ENCODE assay signal across 9 mouse cellular contexts in genomic region chr9:32186489-32186888, GRCm38 (mm10).
DNase-seq lines count a peak whose midpoint lies in the region; ATAC-seq and TF ChIP-seq lines count a peak whose summit lies in the region.
"Had no signal": no experiment of that assay in that cellular context is flagged by ENCODE, and none has a peak within 500 bp of the region (broad histone marks: within the 10 kb centered on the region; RNA-seq: fewer than 3 reads in every experiment).

No protein-coding gene starts in this region.

- H3K4me2 ChIP-seq in kidney, postnatal 0 days (ENCODE audit: low read length), result no peak overlapping the region
- no peak overlapping the region for H3K4me2 ChIP-seq in kidney, embryonic 14.5 days (replicated peaks; ENCODE audit: low read depth, low read length)
- H3K4me2 ChIP-seq in liver, postnatal 0 days (ENCODE audit: low read depth, low read length), result no peak overlapping the region
- H3K4me2 ChIP-seq: liver, embryonic 13.5 days had no signal

- peak; percentile 38 for DNase-seq in kidney, postnatal 0 days (ENCODE audit: low spot score)
- DNase-seq in adrenal gland, postnatal 25 days, result peak; percentile 10
- no peak for DNase-seq in liver, postnatal 0 days
- no peak for DNase-seq in c-Kit-positive CD71-positive TER-119-positive erythroid progenitor cells, embryonic 14.5 days (ENCODE audit: low spot score)
- DNase-seq: cerebellum, adult 8-10 months; liver, embryonic 13.5 days had no signal

- no peak for TF ChIP-seq POLR2A in ES-Bruce4 (IDR thresholded peaks at IDR 0.05; ENCODE audit: insufficient read depth, low read length)

- H3K9me3 ChIP-seq in kidney, postnatal 0 days (replicated peaks; ENCODE audit: low read length), result no peaks in the 10 kb centered on the region
- H3K9me3 ChIP-seq in kidney, embryonic 14.5 days (ENCODE audit: control insufficient read depth, low read length), result no peaks in the 10 kb centered on the region
- H3K9me3 ChIP-seq in ES-Bruce4 (replicated peaks; ENCODE audit: control insufficient read depth, insufficient read depth, low read length, poor library complexity, severe bottlenecking), result no peaks in the 10 kb centered on the region
- no peaks in the 10 kb centered on the region for H3K9me3 ChIP-seq in liver, postnatal 0 days (ENCODE audit: low read length)
- H3K9me3 ChIP-seq: liver, embryonic 13.5 days had no signal

- H3K27me3 ChIP-seq in kidney, postnatal 0 days (ENCODE audit: insufficient read depth, low read length), result no peaks in the 10 kb centered on the region
- H3K27me3 ChIP-seq in kidney, embryonic 14.5 days (ENCODE audit: control insufficient read depth, insufficient read depth, low read length), result no peaks in the 10 kb centered on the region
- H3K27me3 ChIP-seq in ES-Bruce4 (ENCODE audit: control insufficient read depth, insufficient read depth, low read length, poor library complexity, severe bottlenecking), result no peaks in the 10 kb centered on the region
- no peaks in the 10 kb centered on the region for H3K27me3 ChIP-seq in liver, postnatal 0 days (ENCODE audit: insufficient read depth, low read length)
- H3K27me3 ChIP-seq: liver, embryonic 13.5 days had no signal

- TF ChIP-seq EP300 in ES-Bruce4 (IDR thresholded peaks at IDR 0.05; ENCODE audit: insufficient read depth, low read depth, low read length), result no peak
- no peak for TF ChIP-seq EP300 in liver, postnatal 0 days (IDR thresholded peaks at IDR 0.05; ENCODE audit: low read depth)

- H3K4me3 ChIP-seq in kidney, postnatal 0 days (replicated peaks; ENCODE audit: low read depth, low read length), result no peak overlapping the region
- no peak overlapping the region for H3K4me3 ChIP-seq in kidney, embryonic 14.5 days (ENCODE audit: low read length)
- H3K4me3 ChIP-seq in ES-Bruce4 (ENCODE audit: low read depth, low read length), result no peak overlapping the region
- no peak overlapping the region for H3K4me3 ChIP-seq in liver, postnatal 0 days (ENCODE audit: low read depth, low read length)
- H3K4me3 ChIP-seq: liver, embryonic 13.5 days had no signal

- no peak for ATAC-seq in kidney, postnatal 0 days (replicated peaks; ENCODE audit: low FRiP score, low read depth)
- no peak for ATAC-seq in kidney, embryonic 14.5 days (ENCODE audit: low FRiP score, low TSS enrichment)
- ATAC-seq in liver, postnatal 0 days, result no peak
- ATAC-seq in activated CD4-positive, CD25-positive, alpha-beta regulatory T cell, adult 4 months, result no peak

- TF ChIP-seq CTCF in kidney, postnatal 0 days (IDR thresholded peaks at IDR 0.05; ENCODE audit: low read depth), result peak; percentile 65
- peak; percentile 67 for TF ChIP-seq CTCF in ES-Bruce4 (IDR thresholded peaks at IDR 0.05; ENCODE audit: low read depth, low read length)
- TF ChIP-seq CTCF in liver, postnatal 0 days (IDR thresholded peaks at IDR 0.05; ENCODE audit: low read depth), result peak; percentile 53

- no peak overlapping the region for H3K27ac ChIP-seq in kidney, postnatal 0 days
- no peak overlapping the region for H3K27ac ChIP-seq in kidney, embryonic 14.5 days (ENCODE audit: low read depth, low read length)
- H3K27ac ChIP-seq in ES-Bruce4 (ENCODE audit: insufficient read depth, low read length), result no peak overlapping the region
- no peak overlapping the region for H3K27ac ChIP-seq in liver, postnatal 0 days (ENCODE audit: low read depth)
- H3K27ac ChIP-seq: liver, embryonic 13.5 days had no signal

- no peaks in the 10 kb centered on the region for H3K4me1 ChIP-seq in kidney, postnatal 0 days (replicated peaks; ENCODE audit: insufficient read depth, low read length)
- no peaks in the 10 kb centered on the region for H3K4me1 ChIP-seq in kidney, embryonic 14.5 days (ENCODE audit: control insufficient read depth, insufficient read depth, low read length)
- no peaks in the 10 kb centered on the region for H3K4me1 ChIP-seq in ES-Bruce4 (ENCODE audit: control insufficient read depth, insufficient read depth, low read length)
- H3K4me1 ChIP-seq in liver, postnatal 0 days (ENCODE audit: insufficient read depth), result no peaks in the 10 kb centered on the region
- H3K4me1 ChIP-seq: liver, embryonic 13.5 days had no signal

- peaks cover 9% of the 10 kb centered on the region; the same call in 1 of the 2 replicates for H3K36me3 ChIP-seq in kidney, postnatal 0 days (ENCODE audit: insufficient read depth, low read length)
- H3K36me3 ChIP-seq in kidney, embryonic 14.5 days (ENCODE audit: control insufficient read depth, insufficient read depth, low read length), result peaks cover 21% of the 10 kb centered on the region; the same call in 1 of the 2 replicates
- H3K36me3 ChIP-seq in ES-Bruce4 (ENCODE audit: control insufficient read depth, insufficient read depth, low read length, poor library complexity, severe bottlenecking), result peaks cover 2% of the 10 kb centered on the region; the same call in 1 of the 2 replicates
- peaks cover 2% of the 10 kb centered on the region; the same call in 1 of the 2 replicates for H3K36me3 ChIP-seq in liver, postnatal 0 days (replicated peaks; ENCODE audit: insufficient read depth, low read length)
- H3K36me3 ChIP-seq: liver, embryonic 13.5 days had no signal

- no peak overlapping the region for H3K9ac ChIP-seq in kidney, postnatal 0 days (ENCODE audit: low read depth, low read length)
- no peak overlapping the region for H3K9ac ChIP-seq in kidney, embryonic 14.5 days (ENCODE audit: low read depth, low read length)
- H3K9ac ChIP-seq in ES-Bruce4 (ENCODE audit: low read depth, poor library complexity, severe bottlenecking), result no peak overlapping the region
- H3K9ac ChIP-seq in liver, postnatal 0 days (replicated peaks), result no peak overlapping the region
- H3K9ac ChIP-seq: liver, embryonic 13.5 days had no signal

- 98% methylated on average over 2 of the region's 2 CpGs for WGBS in kidney, postnatal 0 days
- 97% methylated on average over 2 of the region's 2 CpGs for WGBS in kidney, embryonic 14.5 days
- 93% methylated on average over 2 of the region's 2 CpGs for WGBS in liver, postnatal 0 days (ENCODE audit: insufficient replicate concordance)

Comparison
In these comparisons a context has a peak if more than half of its experiments do, and no peak if none do; other contexts are left out.
1. DNase-seq: peak in kidney, postnatal 0 days (single experiment) and adrenal gland, postnatal 25 days (single experiment); none in liver, postnatal 0 days (single experiment) and c-Kit-positive CD71-positive TER-119-positive erythroid progenitor cells, embryonic 14.5 days (single experiment).
2. Peak in every context shown above with its lines, with median percentiles within 50 percentile points of each other: CTCF ChIP-seq.